In genomic region chr2:8645463-8645862, GRCm38 (mm10) we compare ENCODE assay signal across 10 mouse cellular contexts.
DNase-seq lines count a peak whose midpoint lies in the region; ATAC-seq and TF ChIP-seq lines count a peak whose summit lies in the region.
"Had no signal": no experiment of that assay in that cellular context is flagged by ENCODE, and none has a peak within 500 bp of the region (broad histone marks: within the 10 kb centered on the region; RNA-seq: fewer than 3 reads in every experiment).

No protein-coding gene starts in this region.

- no peaks in the 10 kb centered on the region for H3K27me3 ChIP-seq in lung, postnatal 0 days (replicated peaks; ENCODE audit: insufficient read depth, low read length)
- no peaks in the 10 kb centered on the region for H3K27me3 ChIP-seq in kidney, adult 2 months (replicated peaks; ENCODE audit: control insufficient read depth, insufficient read depth, low read length)
- H3K27me3 ChIP-seq: midbrain, embryonic 12.5 days had no signal

- no peaks in the 10 kb centered on the region for H3K36me3 ChIP-seq in lung, postnatal 0 days (ENCODE audit: insufficient read depth, low read length)
- no peaks in the 10 kb centered on the region for H3K36me3 ChIP-seq in kidney, adult 2 months (ENCODE audit: control insufficient read depth, insufficient read depth, low read length)
- H3K36me3 ChIP-seq: midbrain, embryonic 12.5 days had no signal

- no peak for TF ChIP-seq EP300 in lung, postnatal 0 days (IDR thresholded peaks at IDR 0.05)

- no peak overlapping the region for H3K4me3 ChIP-seq in lung, postnatal 0 days (ENCODE audit: low read depth, low read length)
- no peak overlapping the region for H3K4me3 ChIP-seq in lung, adult 2 months (replicated peaks; ENCODE audit: extremely low read depth, low read depth, low read length)
- H3K4me3 ChIP-seq in kidney, adult 2 months (ENCODE audit: insufficient read depth, low read depth, low read length): no peak overlapping the region
- H3K4me3 ChIP-seq: midbrain, embryonic 12.5 days had no signal

- no peaks in the 10 kb centered on the region for H3K9me3 ChIP-seq in lung, postnatal 0 days (ENCODE audit: low read length)
- H3K9me3 ChIP-seq: midbrain, embryonic 12.5 days had no signal

- TF ChIP-seq POLR2A in lung, adult 2 months (IDR thresholded peaks at IDR 0.05; ENCODE audit: borderline replicate concordance, extremely low read depth, low read depth, low read length): no peak
- no peak for TF ChIP-seq POLR2A in brain, embryonic 14.5 days (IDR thresholded peaks at IDR 0.05; ENCODE audit: borderline replicate concordance, extremely low read depth, insufficient read depth, insufficient read length, poor library complexity, severe bottlenecking)
- TF ChIP-seq POLR2A in kidney, adult 2 months (IDR thresholded peaks at IDR 0.05; ENCODE audit: low read depth, low read length): no peak

- no peak for ATAC-seq in lung, postnatal 0 days

- DNase-seq in heart, adult 11 months: peak; percentile 46
- DNase-seq in heart, adult 8-10 months (ENCODE audit: low spot score): no peak
- peak; percentile 32 for DNase-seq in lung, postnatal 0 days (ENCODE audit: low spot score)
- DNase-seq in lung, adult 2 months: no peak
- DNase-seq in brain, embryonic 14.5 days (ENCODE audit: low read depth): peak; percentile 79
- DNase-seq in retina, postnatal 1 day: peak; percentile 39
- no peak for DNase-seq in thymus, postnatal 4 days
- DNase-seq in kidney, adult 2 months: no peak
- DNase-seq: cerebellum, adult 18-20 months had no signal

- peak; percentile 63 for TF ChIP-seq CTCF in lung, postnatal 0 days (IDR thresholded peaks at IDR 0.05)
- no peak for TF ChIP-seq CTCF in lung, adult 2 months (IDR thresholded peaks at IDR 0.05; ENCODE audit: insufficient read depth, low read length)
- no peak for TF ChIP-seq CTCF in brain, embryonic 14.5 days (IDR thresholded peaks at IDR 0.05; ENCODE audit: borderline replicate concordance, extremely low read depth, insufficient read depth, insufficient read length)
- TF ChIP-seq CTCF in kidney, adult 2 months (conservative IDR thresholded peaks at IDR 0.05; ENCODE audit: insufficient read depth, insufficient read length, low read depth, low read length): no peak

- WGBS in lung, postnatal 0 days: 37% methylated on average over 1 of the region's 1 CpGs
- 17% methylated on average over 1 of the region's 1 CpGs for WGBS in lung, adult 2 months
- 18% methylated on average over 1 of the region's 1 CpGs for WGBS in kidney, adult 2 months

- no peak overlapping the region for H3K9ac ChIP-seq in lung, postnatal 0 days (replicated peaks; ENCODE audit: low read depth)
- H3K9ac ChIP-seq: midbrain, embryonic 12.5 days had no signal

- no peaks in the 10 kb centered on the region for H3K4me1 ChIP-seq in lung, postnatal 0 days (ENCODE audit: insufficient read depth, low read depth, low read length)
- no peaks in the 10 kb centered on the region for H3K4me1 ChIP-seq in lung, adult 2 months (ENCODE audit: control insufficient read depth, insufficient read depth, low read length)
- no peaks in the 10 kb centered on the region for H3K4me1 ChIP-seq in kidney, adult 2 months (ENCODE audit: control insufficient read depth, insufficient read depth, low read length)
- H3K4me1 ChIP-seq: midbrain, embryonic 12.5 days had no signal

- H3K4me2 ChIP-seq in lung, postnatal 0 days (replicated peaks; ENCODE audit: low read depth, low read length): no peak overlapping the region
- H3K4me2 ChIP-seq: midbrain, embryonic 12.5 days had no signal

- H3K27ac ChIP-seq in lung, postnatal 0 days (ENCODE audit: low read length): no peak overlapping the region
- no peak overlapping the region for H3K27ac ChIP-seq in kidney, adult 2 months (ENCODE audit: insufficient read depth, low read depth, low read length)
- H3K27ac ChIP-seq: midbrain, embryonic 12.5 days had no signal

Comparison
In these comparisons a context has a peak if more than half of its experiments do, and no peak if none do; other contexts are left out.
1. DNase-seq: peak in heart, adult 11 months (single experiment), lung, postnatal 0 days (single experiment), brain, embryonic 14.5 days (single experiment) and retina, postnatal 1 day (single experiment); none in heart, adult 8-10 months (single experiment), lung, adult 2 months (single experiment), thymus, postnatal 4 days (single experiment) and kidney, adult 2 months (single experiment).